Mouse (Mus musculus) ES-Bruce4 (cell line): Measurements from ENCODE around the gene Gm49394. TPM values are rescaled to one million over a fixed set of nuclear protein-coding genes. Genes with fewer than 3 reads are reported as not detected.

Source experiments
- H3K27ac ChIP-seq: 2 replicates; pipeline ENCODE4 v1.5.1; 2012; ENCODE audit warnings: low read length, inconsistent platforms; ENCODE audit not compliant: insufficient read depth
- H3K27me3 ChIP-seq: 2 replicates; pipeline ENCODE4 v1.6.1; 2012; ENCODE audit warnings: mild to moderate bottlenecking, low read length, inconsistent platforms; ENCODE audit not compliant: control insufficient read depth, poor library complexity, insufficient read depth, severe bottlenecking
- H3K36me3 ChIP-seq: 2 replicates; pipeline ENCODE4 v1.6.1; 2012; ENCODE audit warnings: inconsistent platforms, mild to moderate bottlenecking, low read length, moderate library complexity; ENCODE audit not compliant: control insufficient read depth, poor library complexity, insufficient read depth, severe bottlenecking
- H3K4me1 ChIP-seq: one replicate; pipeline ENCODE4 v1.8.1; 2011; ENCODE audit warnings: low read length; ENCODE audit not compliant: control insufficient read depth, insufficient read depth
- H3K4me3 ChIP-seq: 2 replicates; pipeline ENCODE4 v1.5.1; 2011; ENCODE audit warnings: low read depth, mild to moderate bottlenecking, low read length
- H3K9ac ChIP-seq: 2 replicates; pipeline ENCODE4 v1.6.1; 2012; ENCODE audit warnings: low read depth, mild to moderate bottlenecking, inconsistent platforms; ENCODE audit not compliant: poor library complexity, severe bottlenecking
- H3K9me3 ChIP-seq: replicated peaks from 2 replicates; pipeline ENCODE4 v1.6.1; 2012; ENCODE audit warnings: mild to moderate bottlenecking, low read length, inconsistent platforms; ENCODE audit not compliant: control insufficient read depth, poor library complexity, insufficient read depth, severe bottlenecking
- CTCF ChIP-seq: IDR thresholded peaks from one replicate; pipeline ENCODE4 v1.8.1; 2011; ENCODE audit warnings: low read depth, low read length
- EP300 ChIP-seq: IDR thresholded peaks from 2 replicates; pipeline ENCODE4 v1.6.1; 2011; ENCODE audit warnings: low read depth, low read length; ENCODE audit not compliant: insufficient read depth
- POLR2A ChIP-seq: IDR thresholded peaks from one replicate; pipeline ENCODE4 v1.8.1; 2011; ENCODE audit warnings: low read length; ENCODE audit not compliant: insufficient read depth
- polyA plus RNA-seq: library from polyadenylated mRNA; stranded (reverse); fragments of >200 nt; gene quantifications from 2 replicates; pipeline ENCODE4 v1.2.4, GENCODE M21; 2011; ENCODE audit warnings: low read depth; ENCODE audit not compliant: missing spikeins, insufficient read depth, insufficient read length

The Gm49394 gene
- polyA plus RNA-seq, 1 experiment = 0.34 TPM

DNA sequence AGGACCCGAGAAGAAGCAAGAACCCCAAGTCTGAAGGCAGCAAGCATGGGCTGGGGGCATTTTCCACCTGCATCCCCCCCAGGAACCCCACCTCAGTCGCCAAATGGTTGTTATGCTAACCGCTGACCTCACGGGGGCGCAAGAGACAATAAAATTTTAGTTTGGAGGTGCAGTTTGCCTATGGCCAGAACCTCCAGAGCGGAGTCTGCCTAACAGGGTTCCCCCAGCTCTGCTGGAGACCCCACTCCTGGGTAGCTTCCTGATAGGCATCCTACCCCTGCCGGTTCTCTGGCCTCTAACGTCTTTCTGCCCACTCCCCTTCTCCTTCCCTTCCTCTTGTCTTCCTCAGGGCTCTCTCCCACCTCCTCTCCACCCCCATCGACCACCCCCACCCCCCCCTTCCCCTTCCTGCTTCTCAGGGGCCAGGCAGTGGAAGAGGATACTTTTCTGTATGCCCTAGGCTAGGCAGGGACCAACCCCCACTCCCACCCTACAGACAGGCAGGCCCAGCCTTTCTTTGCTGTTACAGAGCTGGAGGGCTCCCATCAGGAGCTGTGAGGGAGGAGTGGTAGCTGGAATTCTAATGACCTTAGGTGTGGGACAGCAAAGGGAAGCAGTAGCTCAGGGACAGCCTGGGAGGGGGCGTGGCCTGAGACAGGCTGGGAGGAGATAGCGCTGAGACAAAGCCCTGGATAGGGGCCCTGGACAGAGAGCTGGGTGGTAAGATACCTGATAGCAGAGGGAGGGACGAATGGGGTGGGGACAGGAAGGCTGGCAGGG is 58.9 kb downstream of the Gm49394 start:
- no peaks in the 10 kb centered on the region for H3K36me3 ChIP-seq
- no peaks in the 10 kb centered on the region for H3K9me3 ChIP-seq
- H3K27ac ChIP-seq = peak overlapping the region; percentile 74
- peak; percentile 55 for TF ChIP-seq CTCF
- TF ChIP-seq EP300 = no peak
- TF ChIP-seq POLR2A = no peak
- H3K27me3 ChIP-seq = no peaks in the 10 kb centered on the region
- H3K4me1 ChIP-seq = peaks cover 10% of the 10 kb centered on the region
- H3K9ac ChIP-seq = peak overlapping the region; percentile 47; the same call in 1 of the 2 replicates
- H3K4me3 ChIP-seq = no peak overlapping the region

GRCm38 (mm10) chr7:142600921-142601320 is 68.8 kb downstream of the Gm49394 start:
- H3K36me3 ChIP-seq = no peaks in the 10 kb centered on the region
- no peak overlapping the region for H3K9ac ChIP-seq
- H3K27ac ChIP-seq = no peak overlapping the region
- TF ChIP-seq POLR2A (no peak), CTCF (no peak), EP300 (no peak)
- H3K27me3 ChIP-seq = no peaks in the 10 kb centered on the region
- H3K4me3 ChIP-seq = no peak overlapping the region
- no peaks in the 10 kb centered on the region for H3K4me1 ChIP-seq
- H3K9me3 ChIP-seq = no peaks in the 10 kb centered on the region

Other genes with a start within 250 kb of the Gm49394 start
- 0.82 TPM in 1 of 2 replicates, not detected in the other for gene Syt8, start 235.1 kb downstream of the Gm49394 start, polyA plus RNA-seq
- 2.1 and 4.8 TPM in 2 replicates for gene Tnni2, start 228.1 kb downstream of the Gm49394 start, polyA plus RNA-seq
- 3.7 and 6.0 TPM in 2 replicates for gene Lsp1, start 209.1 kb downstream of the Gm49394 start, polyA plus RNA-seq
- 2.1 and 2.7 TPM in 2 replicates for gene Tnnt3, start 171.1 kb downstream of the Gm49394 start, polyA plus RNA-seq
- gene Mrpl23, start 137.3 kb downstream of the Gm49394 start, polyA plus RNA-seq = 15.1 and 15.2 TPM in 2 replicates
- gene Igf2, start 3.1 kb downstream of the Gm49394 start, polyA plus RNA-seq = 272 and 297 TPM in 2 replicates
- gene Ins2, start 73.4 kb upstream of the Gm49394 start, polyA plus RNA-seq = not detected in 2 replicates